Mouse (Mus musculus) thymus, adult 2 months (tissue): ENCODE measurements around the gene Ntm.

Source experiments
- CTCF ChIP-seq: fragments of 200-500 bp; IDR thresholded peaks from 2 replicates; pipeline ENCODE4 v1.5.1; 2012; ENCODE audit warnings: mild to moderate bottlenecking, control low read depth, low read length, moderate library complexity, borderline replicate concordance; ENCODE audit not compliant: control insufficient read depth, poor library complexity, insufficient read depth; ENCODE audit errors: extremely low read depth
- POLR2A ChIP-seq: fragments of 200-500 bp; IDR thresholded peaks from 2 replicates; pipeline ENCODE4 v1.6.1; 2012; ENCODE audit warnings: mild to moderate bottlenecking, low read length, control low read depth, moderate library complexity; ENCODE audit not compliant: control insufficient read depth, poor library complexity, insufficient read depth; ENCODE audit errors: extremely low read depth

- TF ChIP-seq POLR2A (no peak), CTCF (no peak)
Observed at GRCm38 (mm10) chr9:29407954-29408353, 555.0 kb downstream of the Ntm start.
